Mouse (Mus musculus): ENCODE measurements around the gene Clec2h. TPM values are rescaled to one million over a fixed set of nuclear protein-coding genes. Genes with fewer than 3 reads are reported as not detected.

Gene Clec2h
- total RNA-seq, 2 experiments from 2014 or later, result not detected

DNA sequence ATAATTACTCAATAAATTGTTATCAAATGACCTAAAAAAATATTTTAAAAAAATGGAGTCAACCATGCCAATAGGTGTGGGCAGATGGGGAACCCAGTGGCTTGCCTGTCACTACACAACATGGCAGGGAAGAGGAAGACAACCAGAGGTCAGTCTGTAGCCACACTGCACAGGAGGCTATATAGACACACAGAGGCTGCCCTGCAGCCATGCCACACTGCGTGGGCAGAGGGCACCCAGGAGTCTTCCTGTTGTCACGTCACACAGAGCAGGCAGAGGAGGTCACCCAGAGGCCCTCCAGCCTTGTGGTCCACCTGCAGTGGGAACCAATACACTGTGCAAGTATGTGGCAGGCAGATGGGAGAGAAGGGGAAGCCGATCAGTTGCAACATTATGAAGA is 39.5 kb downstream of the Clec2h start:
- intact Hi-C loops (cut with DNase I; ENCODE audit: low total_unique reads), result no loop called here
- DNase-seq, result no peak

DNA sequence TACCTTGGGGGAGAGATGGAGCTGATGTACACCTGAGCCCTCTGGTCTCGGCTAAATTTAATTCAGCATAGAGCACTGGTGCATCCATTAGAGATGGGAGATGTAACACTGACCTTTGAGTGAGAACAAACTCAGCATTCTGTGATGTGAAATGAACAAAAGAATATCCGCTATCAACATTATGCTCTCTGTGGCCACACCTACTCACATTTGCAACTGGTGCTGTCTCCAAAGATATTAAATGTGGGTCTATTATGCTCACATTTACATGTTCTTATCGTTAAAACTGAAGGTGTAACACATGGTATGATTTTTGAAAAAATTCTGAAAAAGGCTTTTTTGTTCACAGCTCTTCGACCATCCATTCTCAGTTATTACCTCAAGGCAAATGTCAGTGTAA is 60.8 kb downstream of the Clec2h start, which contains the start of gene Klrb1:
Gene Klrb1 (minus strand): TSS at position 101 of the 400 bp plus-strand sequence.
- intact Hi-C loops (cut with DNase I; ENCODE audit: low total_unique reads), result no loop called here
- no peak for DNase-seq

Other genes starting within 250 kb of the Clec2h start
- gene Itfg2, start 237.5 kb upstream of the Clec2h start, total RNA-seq (2021), result 10 to 100 TPM; 18.1 to 19.9 TPM
- gene Fkbp4, start 223.7 kb upstream of the Clec2h start, total RNA-seq (2021), result 10 to 100 TPM; 80.7 to 92.8 TPM
- not detected for gene Pzp, start 135.7 kb upstream of the Clec2h start, total RNA-seq (2021)
- gene A2ml1, start 80.8 kb upstream of the Clec2h start, total RNA-seq (2021), result not detected
- not detected for gene Klrb1a, start 38.9 kb upstream of the Clec2h start, total RNA-seq (2021)
- not detected for gene Klrb1, start 60.7 kb downstream of the Clec2h start, total RNA-seq (2021)
- gene Klrb1c, start 126.8 kb downstream of the Clec2h start, total RNA-seq (2021), result under 1 TPM in 1 of 2 experiments, not detected in 1; 0.14 TPM
- not detected for gene Gm44511, start 163.9 kb downstream of the Clec2h start, total RNA-seq (2021)
- gene Klrb1b, start 163.9 kb downstream of the Clec2h start, total RNA-seq (2021), result not detected
- not detected for gene Clec2i, start 225.2 kb downstream of the Clec2h start, total RNA-seq (2021)
- gene BC035044, start 228.7 kb downstream of the Clec2h start, total RNA-seq (2021), result under 1 TPM in 1 of 2 experiments, not detected in 1; 0.13 TPM

Measured in gastrocnemius, postnatal 14 days (tissue).